Mouse (Mus musculus) heart, embryonic 14.5 days (tissue): ENCODE results near the gene Crhr2. TPM values are rescaled to one million over a fixed set of nuclear protein-coding genes. Genes with fewer than 3 reads are reported as not detected.

Experiments
- ATAC-seq: fragments of 200-750 bp; cut with Nextera tagmentation; 2 replicates; pipeline ENCODE4 v1.8.0; 2017; ENCODE audit warnings: low read depth, moderate TSS enrichment; ENCODE audit not compliant: insufficient number of reproducible peaks, insufficient read depth, low FRiP score
- H3K27ac ChIP-seq, 2 experiments: fragments of 200-500 bp in 1 of 2; fragments of 300-500 bp in 1 of 2; sonication (generic) in 1 of 2; replicated peaks in 1 of 2; 2 replicates each; pipeline ENCODE4 v1.5.1; 2012 to 2014; ENCODE audit warnings: low read depth in 2 of 2, low read length in 2 of 2, control low read depth in 1 of 2, mild to moderate bottlenecking in 1 of 2, mixed read lengths in 1 of 2; ENCODE audit not compliant: control insufficient read depth in 1 of 2, insufficient read depth in 1 of 2
- H3K27me3 ChIP-seq: fragments of 300-500 bp; sonication (generic); 2 replicates; pipeline ENCODE4 v1.6.1; 2014; ENCODE audit warnings: mild to moderate bottlenecking, low read length, control low read depth; ENCODE audit not compliant: control insufficient read depth, insufficient read depth
- H3K36me3 ChIP-seq: fragments of 300-500 bp; sonication (generic); 2 replicates; pipeline ENCODE4 v1.6.1; 2014; ENCODE audit warnings: mild to moderate bottlenecking, control low read depth, low read length, mixed read lengths; ENCODE audit not compliant: control insufficient read depth, insufficient read depth
- H3K4me1 ChIP-seq, 2 experiments: fragments of 200-500 bp in 1 of 2; fragments of 300-500 bp in 1 of 2; sonication (generic) in 1 of 2; 2 replicates each; pipeline ENCODE4 v1.6.1; 2012 to 2014; ENCODE audit warnings: low read length in 2 of 2, control low read depth in 1 of 2, mixed read lengths in 1 of 2; ENCODE audit not compliant: control insufficient read depth in 2 of 2, insufficient read depth in 2 of 2
- H3K4me2 ChIP-seq: fragments of 300-500 bp; sonication (generic); 2 replicates; pipeline ENCODE4 v1.6.1; 2014; ENCODE audit warnings: mild to moderate bottlenecking, low read length
- H3K4me3 ChIP-seq, 2 experiments: fragments of 200-500 bp in 1 of 2; fragments of 300-500 bp in 1 of 2; sonication (generic) in 1 of 2; 2 replicates each; pipeline ENCODE4 v1.5.1; 2012 to 2014; ENCODE audit warnings: low read length in 2 of 2, mild to moderate bottlenecking in 2 of 2, control low read depth in 1 of 2, low read depth in 1 of 2, moderate library complexity in 1 of 2; ENCODE audit not compliant: control insufficient read depth in 1 of 2, insufficient read depth in 1 of 2
- H3K9ac ChIP-seq: fragments of 300-500 bp; sonication (generic); 2 replicates; pipeline ENCODE4 v1.6.1; 2014; ENCODE audit warnings: mild to moderate bottlenecking, low read length
- H3K9me3 ChIP-seq: fragments of 300-500 bp; sonication (generic); 2 replicates; pipeline ENCODE4 v1.6.1; 2016; ENCODE audit warnings: low read length, control low read depth; ENCODE audit not compliant: control insufficient read depth
- WGBS: fragments of 180-500 bp; shearing (Covaris S2); extraction: QIAGEN DNeasy Blood & Tissue Kit; methylation state at CpG from one replicate; pipeline ENCODE4 v1.1.7; 2014; 5-methylcytosine and 5-hydroxymethylcytosine counted together
- polyA plus RNA-seq: library from polyadenylated mRNA; unstranded; fragments of >200 nt; fragmentation: Nextera tagmentation; extraction: Ambion mirVana; gene quantifications from 2 replicates; pipeline ENCODE4 v1.2.1, GENCODE M21; 2014

Crhr2 gene
- 10.0 and 12.4 TPM in 2 replicates for polyA plus RNA-seq

GRCm38 (mm10) chr6:55132794-55133193 is at the start of gene Crhr2:
Gene Crhr2, minus strand, starts transcription at chr6:55133016.
- Histone ChIP-seq H3K4me3 (peak within 1 kb of the TSS; percentile 33 to 38), H3K4me2 (peak within 1 kb of the TSS; percentile 65), H3K9me3 (no peaks in the 10 kb centered on the region), H3K27ac (peak within 1 kb of the TSS; percentile 71 to 83), H3K4me1 (peaks cover 38 to 41% of the 10 kb centered on the region in 2 experiments), H3K27me3 (no peaks in the 10 kb centered on the region), H3K36me3 (no peaks in the 10 kb centered on the region), H3K9ac (peak within 1 kb of the TSS; percentile 69)
- peak; percentile 43 for ATAC-seq
- 29% methylated on average over 10 of the region's 10 CpGs for WGBS

DNA sequence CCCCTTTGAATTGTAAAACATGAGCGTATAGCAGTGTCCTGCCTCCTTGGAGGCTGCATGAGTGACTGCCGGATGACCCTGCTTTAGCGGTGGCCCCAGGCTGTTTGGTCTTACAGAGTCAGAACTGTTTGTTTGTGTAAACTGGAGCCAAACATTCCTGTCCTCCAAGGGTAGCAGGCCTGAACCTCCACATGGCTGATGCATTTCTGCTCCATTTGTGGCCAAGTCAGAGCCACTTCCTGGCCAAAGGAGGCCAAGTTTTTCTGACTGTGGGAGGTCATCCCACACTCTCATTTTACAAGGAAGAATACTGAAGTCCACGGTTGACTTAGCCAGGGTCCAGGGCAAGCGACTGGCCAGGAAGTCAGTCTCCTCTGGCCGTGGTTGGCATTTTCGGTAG is 46.7 kb upstream of the Crhr2 start:
- Histone ChIP-seq H3K4me2 (no peak overlapping the region), H3K9ac (no peak overlapping the region), H3K36me3 (no peaks in the 10 kb centered on the region), H3K27ac (no peak overlapping the region), H3K4me3 (no peak overlapping the region), H3K27me3 (no peaks in the 10 kb centered on the region), H3K4me1 (peaks cover 2 to 4% of the 10 kb centered on the region in 2 experiments; a peak in 3 of 4 replicates), H3K9me3 (no peaks in the 10 kb centered on the region)
- WGBS = 73% methylated on average over 7 of the region's 7 CpGs
- ATAC-seq = no peak

- H3K36me3 ChIP-seq = no peaks in the 10 kb centered on the region
- WGBS = 46% methylated on average over 12 of the region's 12 CpGs
- no peak overlapping the region for H3K27ac ChIP-seq
- H3K9me3 ChIP-seq = no peaks in the 10 kb centered on the region
- no peak overlapping the region for H3K4me3 ChIP-seq
- H3K4me2 ChIP-seq = no peak overlapping the region
- H3K9ac ChIP-seq = no peak overlapping the region
- ATAC-seq = no peak
- H3K4me1 ChIP-seq = peaks cover 2 to 4% of the 10 kb centered on the region in 2 experiments; a peak in 3 of 4 replicates
- H3K27me3 ChIP-seq = no peaks in the 10 kb centered on the region
Measured at GRCm38 (mm10) chr6:55177060-55177732, 44.4 kb upstream of the Crhr2 start.

- no peak overlapping the region for H3K27ac ChIP-seq
- no peak overlapping the region for H3K4me2 ChIP-seq
- peaks cover 2 to 4% of the 10 kb centered on the region in 2 experiments; a peak in 3 of 4 replicates for H3K4me1 ChIP-seq
- no peaks in the 10 kb centered on the region for H3K36me3 ChIP-seq
- no peak overlapping the region for H3K9ac ChIP-seq
- H3K27me3 ChIP-seq = no peaks in the 10 kb centered on the region
- no peak for ATAC-seq
- H3K4me3 ChIP-seq = no peak overlapping the region
- no peaks in the 10 kb centered on the region for H3K9me3 ChIP-seq
- 54% methylated on average over 5 of the region's 5 CpGs for WGBS
Measured at GRCm38 (mm10) chr6:55175892-55176291, 43.1 kb upstream of the Crhr2 start.

- no peaks in the 10 kb centered on the region for H3K36me3 ChIP-seq
- H3K27me3 ChIP-seq = no peaks in the 10 kb centered on the region
- no peak for ATAC-seq
- no peaks in the 10 kb centered on the region for H3K9me3 ChIP-seq
- H3K4me1 ChIP-seq = peaks cover 2 to 4% of the 10 kb centered on the region in 2 experiments; a peak in 3 of 4 replicates
- no peak overlapping the region for H3K4me3 ChIP-seq
- WGBS = 11% methylated on average over 2 of the region's 2 CpGs
- no peak overlapping the region for H3K9ac ChIP-seq
- no peak overlapping the region for H3K4me2 ChIP-seq
- H3K27ac ChIP-seq = no peak overlapping the region
Measured at GRCm38 (mm10) chr6:55175456-55175855, 42.6 kb upstream of the Crhr2 start.

DNA sequence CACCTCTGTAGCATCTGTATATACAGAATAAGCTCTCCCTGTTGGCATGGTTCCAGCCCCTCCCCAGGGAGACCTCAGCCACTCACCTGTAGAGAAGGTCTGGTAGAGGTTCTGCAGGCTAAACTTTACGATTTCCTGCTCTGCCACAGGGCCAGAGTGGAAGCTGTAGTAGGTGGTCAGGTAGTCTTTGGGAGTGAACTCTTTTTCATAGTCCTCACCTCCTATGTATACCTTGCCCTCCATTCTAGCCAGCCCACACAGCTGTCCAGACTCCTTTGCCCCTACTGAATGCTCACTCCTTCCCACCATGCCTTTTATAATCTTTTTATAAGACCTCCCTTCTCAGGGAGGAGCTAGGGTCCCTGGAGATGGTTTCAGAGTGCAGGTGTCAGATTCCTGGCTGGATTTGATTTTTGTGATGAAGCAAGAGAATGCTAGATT is 41.9 kb upstream of the Crhr2 start, which contains the start of gene Inmt:
Inmt (minus strand) TSS at position 303 of the 441 bp plus-strand sequence.
- Histone ChIP-seq H3K9ac (no peak within 1 kb of the TSS), H3K36me3 (no peaks in the 10 kb centered on the region), H3K27ac (no peak within 1 kb of the TSS), H3K4me2 (no peak within 1 kb of the TSS), H3K9me3 (no peaks in the 10 kb centered on the region), H3K27me3 (no peaks in the 10 kb centered on the region), H3K4me1 (peaks cover 2 to 4% of the 10 kb centered on the region in 2 experiments; a peak in 3 of 4 replicates), H3K4me3 (no peak within 1 kb of the TSS)
- ATAC-seq = no peak
- WGBS = 75% methylated on average over 1 of the region's 1 CpGs

- no peaks in the 10 kb centered on the region for H3K9me3 ChIP-seq
Measured at GRCm38 (mm10) chr6:55173941-55174349, 41.1 kb upstream of the Crhr2 start.

More at GRCm38 (mm10) chr6:55173941-55174349, 41.1 kb upstream of the Crhr2 start:
- Histone ChIP-seq H3K4me1 (peaks cover 2 to 4% of the 10 kb centered on the region in 2 experiments; a peak in 3 of 4 replicates), H3K27ac (no peak overlapping the region), H3K4me2 (no peak overlapping the region), H3K9ac (no peak overlapping the region), H3K36me3 (no peaks in the 10 kb centered on the region), H3K4me3 (no peak overlapping the region), H3K27me3 (no peaks in the 10 kb centered on the region)
- no peak for ATAC-seq
- WGBS = 52% methylated on average over 3 of the region's 3 CpGs
